Mouse (Mus musculus) neural tube, embryonic 11.5 days (tissue): ENCODE results near the gene Il1f6. TPM values are rescaled to one million over a fixed set of nuclear protein-coding genes. Genes with fewer than 3 reads are reported as not detected.
"Not testable (repeated sequence)": the region's sequence is repeated elsewhere in the genome, so short reads cannot be mapped to it uniquely, and the experiment has no call there.

Source experiments
- ATAC-seq: fragments of 200-750 bp; cut with Nextera tagmentation; 2 replicates; pipeline ENCODE4 v1.8.0; 2017; ENCODE audit warnings: moderate number of reproducible peaks, mild to moderate bottlenecking, moderate TSS enrichment, moderate library complexity; ENCODE audit not compliant: insufficient read depth, low FRiP score, low TSS enrichment
- DNase-seq: peaks from one replicate; pipeline ENCODE4 v3.0.0-alpha.2; 2015; ENCODE audit warnings: low spot score
- H3K27ac ChIP-seq: fragments of 300-500 bp; sonication (generic); 2 replicates; pipeline ENCODE4 v1.5.1; 2014; ENCODE audit warnings: low read depth, mild to moderate bottlenecking, low read length
- H3K27me3 ChIP-seq: fragments of 300-500 bp; sonication (generic); 2 replicates; pipeline ENCODE4 v1.6.1; 2014; ENCODE audit warnings: mild to moderate bottlenecking, low read length, mixed read lengths; ENCODE audit not compliant: control insufficient read depth, insufficient read depth
- H3K36me3 ChIP-seq: fragments of 300-500 bp; sonication (generic); 2 replicates; pipeline ENCODE4 v1.6.1; 2014; ENCODE audit warnings: mild to moderate bottlenecking, low read length, moderate library complexity, mixed read lengths; ENCODE audit not compliant: control insufficient read depth, insufficient read depth
- H3K4me1 ChIP-seq: fragments of 300-500 bp; sonication (generic); 2 replicates; pipeline ENCODE4 v1.6.1; 2014; ENCODE audit warnings: low read length, mixed read lengths; ENCODE audit not compliant: control insufficient read depth, insufficient read depth
- H3K4me2 ChIP-seq: fragments of 300-500 bp; sonication (generic); 2 replicates; pipeline ENCODE4 v1.6.1; 2014; ENCODE audit warnings: low read depth, mild to moderate bottlenecking, moderate library complexity
- H3K4me3 ChIP-seq: fragments of 300-500 bp; sonication (generic); 2 replicates; pipeline ENCODE4 v1.5.1; 2014; ENCODE audit warnings: low read depth, low read length
- H3K9ac ChIP-seq: fragments of 300-500 bp; sonication (generic); 2 replicates; pipeline ENCODE4 v1.6.1; 2014; ENCODE audit warnings: mild to moderate bottlenecking, low read length
- H3K9me3 ChIP-seq: fragments of 300-500 bp; sonication (generic); 2 replicates; pipeline ENCODE4 v1.6.1; 2016; ENCODE audit warnings: low read length; ENCODE audit not compliant: control insufficient read depth
- WGBS: fragments of 180-500 bp; shearing (Covaris S2); extraction: QIAGEN DNeasy Blood & Tissue Kit; methylation state at CpG from one replicate; pipeline ENCODE4 v1.1.7; 2014; 5-methylcytosine and 5-hydroxymethylcytosine counted together
- polyA plus RNA-seq: library from polyadenylated mRNA; unstranded; fragments of >200 nt; fragmentation: Nextera tagmentation; extraction: Ambion mirVana; gene quantifications from 2 replicates; pipeline ENCODE4 v1.2.1, GENCODE M21; 2014

Il1f6 gene
- polyA plus RNA-seq: not detected in 2 replicates

DNA sequence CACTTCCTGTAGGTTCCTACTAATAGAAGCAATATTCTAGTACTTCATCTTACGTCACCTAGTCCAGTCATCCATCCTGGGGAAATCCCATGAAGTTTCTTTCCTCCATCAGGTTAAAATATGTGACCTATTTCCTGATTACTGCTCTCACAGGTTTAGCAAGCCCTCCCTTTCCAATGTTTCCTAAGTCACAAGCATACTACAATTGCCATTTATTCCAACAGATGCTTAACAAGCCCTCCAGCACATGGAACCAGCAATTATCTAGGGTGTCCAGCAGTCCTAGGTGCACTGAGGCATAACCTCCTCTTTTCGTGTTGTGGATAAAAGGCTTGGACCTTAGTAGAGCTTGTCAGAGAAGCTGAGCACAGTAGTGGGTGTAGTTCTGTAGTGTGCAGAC is at the start of gene Il1f6:
Il1f6 (plus strand) TSS at position 301 of the 400 bp plus-strand sequence.
- 84% methylated on average over 2 of the region's 2 CpGs for WGBS
- DNase-seq (no peak), ATAC-seq (no peak)
- H3K4me2 ChIP-seq: no peak within 1 kb of the TSS
- H3K36me3 ChIP-seq: no peaks in the 10 kb centered on the region
- no peaks in the 10 kb centered on the region for H3K4me1 ChIP-seq
- no peak within 1 kb of the TSS for H3K4me3 ChIP-seq
- H3K27ac ChIP-seq: no peak within 1 kb of the TSS
- no peaks in the 10 kb centered on the region for H3K27me3 ChIP-seq
- no peaks in the 10 kb centered on the region for H3K9me3 ChIP-seq
- no peak within 1 kb of the TSS for H3K9ac ChIP-seq

DNA sequence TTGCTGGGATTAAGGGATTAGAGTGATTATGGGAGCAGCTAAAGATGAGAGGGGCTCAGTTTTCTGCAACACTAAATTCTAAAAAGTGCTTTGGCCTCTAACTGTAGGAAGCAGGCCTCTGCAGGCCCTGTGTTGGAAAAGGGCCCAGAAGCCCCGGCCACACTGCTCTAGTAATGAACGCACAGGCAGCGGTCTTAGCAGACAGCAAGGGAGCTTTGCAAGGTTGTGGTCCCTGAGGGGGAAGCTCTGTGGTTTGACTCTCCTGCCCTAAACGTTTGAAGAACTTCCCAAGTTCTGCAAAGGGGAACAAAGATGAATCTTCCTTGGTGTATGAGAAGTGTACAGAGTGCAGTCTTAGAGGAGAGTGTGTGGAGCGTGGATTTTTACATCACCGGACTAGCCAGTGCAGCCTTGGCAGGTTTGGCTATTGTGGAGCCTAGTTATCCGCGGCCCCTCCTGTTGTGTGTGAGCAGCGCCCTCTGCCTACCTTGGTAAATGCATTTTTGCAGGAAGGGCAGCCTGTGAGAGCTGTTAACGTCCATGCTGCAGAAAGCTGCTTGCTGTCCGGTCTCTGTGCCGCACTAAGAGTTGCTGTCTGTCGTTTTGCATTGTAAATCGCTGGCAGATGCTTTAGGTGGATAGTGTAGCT is 33.4 kb upstream of the Il1f6 start:
- peak; percentile 70 for ATAC-seq
- DNase-seq: peak; percentile 71
- not testable (repeated sequence) for H3K9me3 ChIP-seq, H3K4me3 ChIP-seq, H3K27me3 ChIP-seq, H3K27ac ChIP-seq, H3K9ac ChIP-seq, H3K36me3 ChIP-seq, H3K4me1 ChIP-seq
- peak overlapping the region; percentile 26; the same call in 1 of the 2 replicates for H3K4me2 ChIP-seq
- WGBS: 17% methylated on average over 14 of the region's 14 CpGs

DNA sequence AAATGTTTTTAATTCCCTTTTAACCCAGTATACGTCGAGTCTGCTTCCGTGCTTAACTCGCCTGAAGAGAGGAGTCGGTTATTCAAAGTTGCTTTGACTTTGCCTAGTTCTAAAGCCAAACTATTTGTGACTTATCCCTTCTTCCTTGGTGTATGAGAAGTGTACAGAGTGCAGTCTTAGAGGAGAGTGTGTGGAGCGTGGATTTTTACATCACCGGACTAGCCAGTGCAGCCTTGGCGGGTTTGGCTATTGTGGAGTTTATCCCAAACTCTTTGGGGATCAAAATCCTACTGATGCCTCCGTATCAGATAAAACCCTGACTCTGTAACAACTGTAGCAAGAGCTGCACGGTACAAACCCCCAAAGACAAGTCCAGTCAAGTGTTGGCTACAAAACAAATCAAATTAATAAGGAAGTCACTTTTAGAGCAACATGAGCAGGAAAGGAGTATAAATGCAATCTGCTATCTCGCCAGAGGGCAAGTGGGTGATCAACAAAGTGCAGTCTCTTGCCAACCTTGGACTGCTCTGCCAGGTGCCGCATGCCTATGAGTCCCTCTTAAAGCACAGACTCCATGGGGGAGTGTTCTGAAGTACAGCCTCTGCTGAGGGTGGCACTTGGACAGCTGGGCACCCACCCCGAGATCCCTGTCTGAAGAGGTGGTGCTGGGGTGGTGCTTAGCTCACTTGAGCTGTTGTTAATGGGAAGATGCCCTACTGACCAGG is 32.6 kb upstream of the Il1f6 start:
- H3K9ac ChIP-seq, ATAC-seq, H3K36me3 ChIP-seq, H3K27me3 ChIP-seq, H3K9me3 ChIP-seq, H3K4me1 ChIP-seq, DNase-seq, H3K27ac ChIP-seq, H3K4me3 ChIP-seq: not testable (repeated sequence)
- 66% methylated on average over 13 of the region's 13 CpGs for WGBS
- H3K4me2 ChIP-seq: peak overlapping the region; percentile 26; the same call in 1 of the 2 replicates

DNA sequence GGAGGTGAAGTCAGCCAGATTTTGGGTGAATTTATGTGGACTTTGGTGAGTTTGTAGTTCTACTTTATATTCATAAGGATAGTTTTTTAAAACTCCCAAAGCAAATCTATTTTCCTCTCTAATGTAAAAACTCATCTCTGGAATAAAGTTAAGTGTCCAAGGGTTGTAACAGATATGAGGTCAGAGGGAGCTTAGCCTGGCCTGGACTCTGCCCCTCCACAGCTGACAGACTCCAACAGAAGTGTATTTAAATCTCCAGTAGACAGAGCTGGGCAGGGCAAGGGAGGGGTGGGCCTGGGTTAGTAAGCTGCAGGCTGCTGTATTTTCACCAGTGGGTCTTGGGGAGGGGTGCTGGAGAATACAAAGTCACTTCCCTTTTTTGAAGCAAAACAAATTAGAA is 31.1 kb upstream of the Il1f6 start:
- ATAC-seq, H3K9ac ChIP-seq, H3K4me2 ChIP-seq, H3K27ac ChIP-seq, H3K9me3 ChIP-seq, DNase-seq, H3K27me3 ChIP-seq, H3K4me1 ChIP-seq, H3K4me3 ChIP-seq, H3K36me3 ChIP-seq: not testable (repeated sequence)

DNA sequence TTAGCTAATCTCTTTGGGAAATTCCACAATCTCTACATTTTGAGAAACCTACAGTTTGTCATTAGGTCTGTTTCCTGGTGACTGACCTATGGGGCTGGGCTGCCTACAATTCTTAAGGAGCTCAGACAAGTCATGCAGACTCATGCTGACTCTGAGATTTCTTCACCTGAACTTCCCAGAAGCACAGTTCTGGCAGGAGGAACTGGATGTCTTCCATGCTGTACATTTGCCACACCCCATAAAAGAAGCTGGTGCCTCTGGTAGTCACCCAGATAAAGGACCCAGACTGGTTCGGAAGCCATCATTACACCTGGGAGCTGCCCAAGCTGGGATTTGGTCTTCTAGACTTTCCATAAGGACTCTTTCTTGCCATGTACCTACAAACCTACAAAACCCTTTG is 29.0 kb upstream of the Il1f6 start, which contains the start of gene Il1f9:
Il1f9 (plus strand) TSS at position 301 of the 400 bp plus-strand sequence.
- Histone ChIP-seq H3K36me3 (no peaks in the 10 kb centered on the region), H3K9ac (no peak within 1 kb of the TSS), H3K27me3 (no peaks in the 10 kb centered on the region), H3K4me2 (no peak within 1 kb of the TSS), H3K4me3 (no peak within 1 kb of the TSS), H3K4me1 (no peaks in the 10 kb centered on the region), H3K9me3 (no peaks in the 10 kb centered on the region), H3K27ac (no peak within 1 kb of the TSS)
- 100% methylated on average over 1 of the region's 1 CpGs for WGBS
- DNase-seq: no peak
- no peak for ATAC-seq

DNA sequence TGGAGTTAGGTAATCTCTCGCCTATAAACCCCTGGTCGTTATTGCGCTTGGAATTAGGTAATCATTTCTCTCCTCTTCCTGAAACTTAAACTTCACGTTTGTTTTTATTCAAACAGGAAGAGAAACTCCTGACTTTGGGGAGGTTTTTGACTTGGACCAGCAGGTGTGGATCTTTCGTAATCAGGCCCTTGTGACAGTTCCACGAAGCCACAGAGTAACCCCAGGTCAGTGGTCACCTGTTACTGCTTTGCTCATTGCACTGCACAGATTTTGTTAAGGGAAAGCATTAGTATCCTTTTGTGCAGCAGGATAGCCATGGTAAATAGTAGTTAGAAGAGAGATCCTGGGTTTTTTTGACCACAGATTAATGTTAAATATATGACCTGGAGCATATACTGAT is 27.6 kb upstream of the Il1f6 start:
- no peak overlapping the region for H3K9ac ChIP-seq
- no peak overlapping the region for H3K4me3 ChIP-seq
- no peak overlapping the region for H3K27ac ChIP-seq
- H3K9me3 ChIP-seq: no peaks in the 10 kb centered on the region
- ATAC-seq (no peak), DNase-seq (no peak)
- H3K4me2 ChIP-seq: no peak overlapping the region
- 85% methylated on average over 6 of the region's 6 CpGs for WGBS
- no peaks in the 10 kb centered on the region for H3K27me3 ChIP-seq
- no peaks in the 10 kb centered on the region for H3K36me3 ChIP-seq
- H3K4me1 ChIP-seq: no peaks in the 10 kb centered on the region

DNA sequence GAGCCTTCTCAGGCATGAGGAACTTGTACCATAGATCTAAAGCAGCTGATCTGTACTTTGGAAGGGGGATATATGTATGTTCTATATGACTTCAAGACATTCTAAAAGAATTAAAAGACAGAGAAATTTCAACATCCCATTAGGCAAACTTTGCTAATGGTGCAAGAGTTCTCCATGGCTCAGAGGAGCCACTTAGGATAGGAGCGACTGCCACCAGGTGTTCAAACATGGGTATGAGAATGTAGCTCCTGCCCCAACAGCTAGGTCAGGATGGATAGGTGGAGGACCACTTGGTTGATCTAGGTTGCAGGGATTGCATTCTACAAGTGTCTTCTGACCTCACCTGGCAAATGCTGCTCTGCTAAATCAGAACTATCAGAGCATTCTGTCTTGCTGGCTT is 27.0 kb upstream of the Il1f6 start:
- H3K4me2 ChIP-seq: no peak overlapping the region
- H3K27me3 ChIP-seq: no peaks in the 10 kb centered on the region
- DNase-seq (no peak), ATAC-seq (no peak)
- H3K9ac ChIP-seq: no peak overlapping the region
- H3K9me3 ChIP-seq: no peaks in the 10 kb centered on the region
- no peaks in the 10 kb centered on the region for H3K36me3 ChIP-seq
- 74% methylated on average over 1 of the region's 1 CpGs for WGBS
- H3K4me1 ChIP-seq: no peaks in the 10 kb centered on the region
- H3K27ac ChIP-seq: no peak overlapping the region
- H3K4me3 ChIP-seq: no peak overlapping the region

DNA sequence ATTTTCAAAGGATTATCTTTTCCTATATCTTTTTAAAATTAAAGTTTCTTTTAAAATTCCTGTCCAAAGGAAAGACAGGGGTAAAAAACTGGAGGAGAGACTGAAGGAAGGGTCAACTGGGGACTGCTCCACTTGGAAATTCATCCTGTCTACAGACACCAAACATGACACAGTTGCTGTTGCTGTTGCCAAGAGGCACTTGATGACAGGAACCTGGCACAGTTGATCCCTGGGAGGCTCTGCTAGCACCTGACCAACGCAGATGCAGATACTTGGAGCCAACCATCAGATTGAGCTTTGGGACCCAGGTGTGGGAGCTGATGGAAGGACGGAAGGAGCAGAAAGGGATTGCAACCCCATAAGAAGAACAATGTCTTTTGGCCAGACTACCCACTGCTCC is 12.0 kb downstream of the Il1f6 start:
- no peak overlapping the region for H3K4me3 ChIP-seq
- H3K27ac ChIP-seq: no peak overlapping the region
- H3K27me3 ChIP-seq: no peaks in the 10 kb centered on the region
- H3K4me1 ChIP-seq: no peaks in the 10 kb centered on the region
- H3K9ac ChIP-seq: no peak overlapping the region
- DNase-seq (no peak), ATAC-seq (no peak)
- no peaks in the 10 kb centered on the region for H3K9me3 ChIP-seq
- WGBS: 95% methylated on average over 2 of the region's 2 CpGs
- H3K4me2 ChIP-seq: no peak overlapping the region
- no peaks in the 10 kb centered on the region for H3K36me3 ChIP-seq

DNA sequence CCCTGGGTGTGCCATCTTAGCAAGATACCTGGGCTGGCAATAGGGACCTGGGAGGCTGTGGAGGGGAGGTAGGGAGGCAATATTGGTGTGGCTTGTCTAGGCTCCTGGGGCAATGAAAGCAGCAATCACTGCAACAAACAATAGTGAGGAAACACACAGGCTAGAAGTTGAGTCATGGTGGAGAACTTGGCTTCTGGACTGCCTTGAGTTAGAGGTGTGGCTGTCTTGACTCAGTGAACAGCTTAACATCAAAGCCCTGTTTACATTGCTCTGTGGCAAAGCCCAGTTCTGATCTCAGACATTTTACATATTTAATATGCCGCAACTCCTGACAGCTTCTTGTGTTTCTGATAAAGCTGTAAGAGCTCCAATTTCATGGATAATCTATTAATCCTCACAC is 52.3 kb downstream of the Il1f6 start:
- 85% methylated on average over 1 of the region's 1 CpGs for WGBS
- DNase-seq: no peak
- ATAC-seq: no peak
- Histone ChIP-seq H3K4me3 (no peak overlapping the region), H3K27ac (no peak overlapping the region), H3K36me3 (no peaks in the 10 kb centered on the region), H3K4me2 (no peak overlapping the region), H3K9me3 (no peaks in the 10 kb centered on the region), H3K9ac (no peak overlapping the region), H3K27me3 (no peaks in the 10 kb centered on the region), H3K4me1 (no peaks in the 10 kb centered on the region)
